Mouse (Mus musculus): ENCODE results near the gene Ccnd3.

DNA sequence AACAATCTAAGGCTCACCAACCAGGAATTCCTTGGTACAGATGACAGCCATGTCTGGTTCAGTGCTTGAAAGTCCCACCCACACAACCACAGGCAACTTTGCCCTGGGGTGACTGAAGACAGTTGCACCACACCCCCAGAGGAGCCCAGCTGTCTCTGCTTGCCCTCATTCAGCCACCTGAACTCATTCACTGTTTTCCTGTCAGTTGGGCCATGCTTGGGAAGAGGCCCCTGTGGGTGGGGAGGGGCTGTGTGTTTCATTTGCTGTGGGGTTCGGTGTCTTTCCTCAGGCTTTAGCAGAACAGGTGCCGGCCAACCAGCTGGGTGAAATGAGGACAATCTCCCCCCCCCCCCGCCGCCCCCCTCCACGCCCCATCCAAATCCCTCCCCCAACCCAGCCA, 37.2 kb downstream of the Ccnd3 start:
- TF ChIP-seq CTCF (IDR thresholded peaks at IDR 0.05; ENCODE audit: insufficient read depth, low read length) (no peak), POLR2A (IDR thresholded peaks at IDR 0.05; ENCODE audit: borderline replicate concordance, extremely low read depth, low read depth, low read length) (no peak)
